Mouse (Mus musculus) thymus, adult 2 months (tissue): Measurements from ENCODE around the gene Gm3424.
"Not testable (repeated sequence)": the region's sequence is repeated elsewhere in the genome, so short reads cannot be mapped to it uniquely, and the experiment has no call there.

ENCODE experiments used
- CTCF ChIP-seq: fragments of 200-500 bp; IDR thresholded peaks from 2 replicates; pipeline ENCODE4 v1.5.1; 2012; ENCODE audit warnings: mild to moderate bottlenecking, control low read depth, low read length, moderate library complexity, borderline replicate concordance; ENCODE audit not compliant: control insufficient read depth, poor library complexity, insufficient read depth; ENCODE audit errors: extremely low read depth
- POLR2A ChIP-seq: fragments of 200-500 bp; IDR thresholded peaks from 2 replicates; pipeline ENCODE4 v1.6.1; 2012; ENCODE audit warnings: mild to moderate bottlenecking, low read length, control low read depth, moderate library complexity; ENCODE audit not compliant: control insufficient read depth, poor library complexity, insufficient read depth; ENCODE audit errors: extremely low read depth

DNA sequence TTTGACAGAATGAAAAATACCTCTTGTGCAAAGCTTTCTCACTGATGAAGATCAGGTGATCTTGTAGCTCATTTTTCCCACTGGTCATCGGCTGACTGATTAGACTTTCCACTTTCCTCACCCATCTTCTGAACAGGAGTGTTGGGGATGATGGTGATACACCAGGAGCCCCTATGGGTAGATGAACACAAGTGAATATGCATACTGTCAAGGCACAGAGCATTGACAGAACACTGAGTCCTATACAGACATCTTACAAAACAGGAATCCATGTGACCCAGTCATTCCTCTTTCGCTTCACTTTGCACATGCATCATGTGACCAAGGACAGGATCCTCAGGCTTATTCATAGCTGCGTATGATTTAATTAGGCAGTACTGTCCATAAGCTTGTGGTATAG lies 22.2 kb downstream of the Gm3424 start, which contains the start of gene Gm3383:
- not testable (repeated sequence) for TF ChIP-seq CTCF, POLR2A
